Mouse (Mus musculus) lung, adult 2 months (tissue): ENCODE data around the gene Gm10803. TPM values are rescaled to one million over a fixed set of nuclear protein-coding genes. Genes with fewer than 3 reads are reported as not detected.

ENCODE experiments used
- DNase-seq: peaks from one replicate; pipeline ENCODE4 v3.0.0; 2022
- H3K4me1 ChIP-seq: fragments of 200-500 bp; 2 replicates; pipeline ENCODE4 v1.6.1; 2011; ENCODE audit warnings: low read length; ENCODE audit not compliant: control insufficient read depth, insufficient read depth
- H3K4me3 ChIP-seq: fragments of 200-500 bp; replicated peaks from 2 replicates; pipeline ENCODE3; 2011; ENCODE audit warnings: low read depth, mild to moderate bottlenecking, control low read depth, low read length; ENCODE audit errors: extremely low read depth
- CTCF ChIP-seq: fragments of 200-500 bp; IDR thresholded peaks from 2 replicates; pipeline ENCODE4 v1.5.1; 2011; ENCODE audit warnings: mild to moderate bottlenecking, low read length, control low read depth; ENCODE audit not compliant: insufficient read depth
- POLR2A ChIP-seq: fragments of 200-500 bp; IDR thresholded peaks from 2 replicates; pipeline ENCODE4 v1.6.1; 2011; ENCODE audit warnings: low read depth, mild to moderate bottlenecking, control low read depth, low read length, borderline replicate concordance; ENCODE audit errors: extremely low read depth
- whole genome bisulfite sequencing: fragments of 180-500 bp; shearing (Covaris S2); methylation state at CpG from one replicate; pipeline ENCODE4 v1.1.7; 2018; 5-methylcytosine and 5-hydroxymethylcytosine counted together
- polyA plus RNA-seq: library from polyadenylated mRNA; depleted of rRNA; stranded (reverse); fragments of >200 nt; gene quantifications from 2 replicates; pipeline ENCODE4 v1.2.3, GENCODE M21; 2012; rRNA removed

Gm10803 gene
- polyA plus RNA-seq, 1 experiment = not detected

DNA sequence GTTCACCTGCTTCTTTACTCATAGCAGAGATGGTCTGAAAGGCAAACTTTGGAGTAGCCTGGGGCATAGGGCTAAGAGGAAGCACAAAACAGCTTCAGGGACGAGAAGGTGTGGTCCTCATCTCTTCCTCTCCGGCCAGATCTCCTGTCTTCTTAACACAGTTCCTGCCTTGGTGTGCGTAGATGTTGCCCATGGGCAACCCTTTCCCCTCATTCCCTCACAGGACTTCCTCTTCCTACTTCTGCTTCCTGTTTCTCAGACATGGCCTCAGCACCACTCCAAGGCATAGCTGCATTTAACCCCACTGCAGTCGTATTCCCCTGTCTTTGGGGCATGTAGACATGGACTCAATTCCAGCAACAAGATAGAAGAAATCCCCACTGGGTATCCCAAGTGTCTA lies 29.5 kb downstream of the Gm10803 start:
- DNase-seq = no peak
- WGBS = 36% methylated on average over 4 of the region's 4 CpGs

DNA sequence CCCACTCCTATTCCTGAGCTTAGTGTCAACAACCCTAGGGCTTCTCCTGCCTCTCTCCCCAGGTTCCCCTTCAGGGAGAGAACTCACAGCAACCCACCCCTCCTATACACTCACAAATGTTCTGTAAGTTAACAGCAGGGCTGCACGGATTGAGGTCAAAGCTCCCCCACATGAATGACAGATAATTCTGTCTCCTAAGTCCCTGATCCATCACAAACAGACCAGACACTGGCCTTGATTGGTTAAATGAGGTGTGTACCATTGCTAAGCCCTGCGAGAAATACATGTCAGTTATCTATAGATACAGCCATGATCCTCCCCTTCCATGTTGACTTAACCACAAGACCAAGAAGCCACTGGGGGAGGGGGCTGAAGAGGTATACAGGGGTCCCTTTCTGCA lies 31.3 kb downstream of the Gm10803 start:
- Histone ChIP-seq H3K4me3 (no peak overlapping the region), H3K4me1 (no peaks in the 10 kb centered on the region)
- no peak for TF ChIP-seq CTCF
- no peak for TF ChIP-seq POLR2A
- 59% methylated on average over 2 of the region's 2 CpGs for WGBS
- DNase-seq = no peak

More for the DNA sequence above, 29.5 kb downstream of the Gm10803 start:
- TF ChIP-seq CTCF (no peak), POLR2A (no peak)
- H3K4me1 ChIP-seq = no peaks in the 10 kb centered on the region
- no peak overlapping the region for H3K4me3 ChIP-seq

DNA sequence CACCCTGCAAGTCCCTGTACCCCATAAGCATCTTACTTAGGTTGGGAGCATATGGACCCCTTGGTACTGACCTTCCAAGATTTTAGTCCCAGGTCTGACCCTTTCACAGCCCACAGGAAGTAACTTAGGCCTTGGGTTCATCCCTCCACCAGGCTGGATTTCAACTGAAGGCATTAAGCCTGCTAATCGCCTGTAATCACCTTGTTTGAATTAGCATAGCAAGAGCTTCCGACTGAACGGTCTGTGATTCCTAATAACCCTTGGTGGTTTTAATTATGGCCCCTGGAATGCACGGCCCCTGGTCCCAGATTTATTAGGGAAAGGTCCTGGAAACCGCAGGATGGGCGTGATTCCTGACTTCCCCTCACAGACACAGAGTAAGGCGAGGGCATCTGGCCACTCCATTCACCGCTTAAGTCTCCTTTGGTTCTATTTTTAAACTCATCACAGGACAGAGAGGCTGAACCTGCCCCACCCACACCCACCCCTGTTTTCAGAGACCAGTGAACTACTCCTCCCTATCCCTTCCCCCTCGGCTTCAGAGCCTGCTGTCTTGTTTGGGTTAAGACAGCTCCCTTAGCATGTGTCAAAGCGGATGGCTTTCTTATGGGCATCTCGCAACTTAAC lies 31.9 kb downstream of the Gm10803 start:
- no peak for TF ChIP-seq CTCF
- no peak for TF ChIP-seq POLR2A
- no peaks in the 10 kb centered on the region for H3K4me1 ChIP-seq
- 55% methylated on average over 11 of the region's 11 CpGs for WGBS
- no peak overlapping the region for H3K4me3 ChIP-seq
- no peak for DNase-seq

DNA sequence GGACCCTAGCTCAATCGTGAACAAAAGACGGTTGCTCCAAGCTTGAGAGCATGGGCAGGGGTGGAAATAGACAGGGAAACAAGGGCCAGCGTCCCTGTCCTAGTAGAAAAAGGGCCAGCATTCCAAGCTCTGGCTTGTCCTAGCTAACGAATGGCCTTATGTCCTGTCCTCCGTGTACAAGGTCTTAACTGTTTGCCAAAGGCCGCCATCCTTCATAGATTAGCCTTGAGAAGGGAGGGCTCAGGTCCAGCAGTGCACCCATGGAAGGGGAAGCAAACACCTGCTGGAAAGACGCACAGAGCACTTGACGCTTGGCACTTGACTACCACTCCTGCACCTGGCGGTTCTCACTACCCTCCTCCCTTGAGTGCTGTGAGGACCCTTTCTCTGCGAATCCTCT lies 32.8 kb downstream of the Gm10803 start:
- H3K4me3 ChIP-seq = no peak overlapping the region
- no peaks in the 10 kb centered on the region for H3K4me1 ChIP-seq
- no peak for DNase-seq
- TF ChIP-seq CTCF (no peak), POLR2A (no peak)
- WGBS = 58% methylated on average over 10 of the region's 10 CpGs

DNA sequence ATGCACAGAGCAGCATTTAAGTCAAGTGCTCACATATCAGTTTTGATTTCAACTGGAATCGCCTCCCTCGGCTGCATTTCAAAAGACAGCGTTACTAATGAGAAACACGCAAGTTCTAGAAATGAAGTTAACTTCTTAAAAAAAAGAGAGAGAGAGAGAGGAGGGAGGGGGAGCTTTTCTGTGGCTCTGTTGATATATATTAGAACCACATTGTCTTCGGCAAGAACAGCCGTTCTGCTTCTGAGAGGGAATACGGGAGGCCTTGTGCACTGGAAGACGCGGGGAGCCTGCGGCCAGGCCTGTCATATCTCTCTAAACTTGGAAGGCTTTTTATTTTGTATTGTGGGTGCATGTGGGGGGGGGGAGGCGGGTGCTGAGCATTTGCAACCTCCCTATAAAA lies 36.8 kb downstream of the Gm10803 start:
- WGBS = 78% methylated on average over 11 of the region's 11 CpGs
- no peak for DNase-seq
- Histone ChIP-seq H3K4me3 (no peak overlapping the region), H3K4me1 (no peaks in the 10 kb centered on the region)
- no peak for TF ChIP-seq CTCF

DNA sequence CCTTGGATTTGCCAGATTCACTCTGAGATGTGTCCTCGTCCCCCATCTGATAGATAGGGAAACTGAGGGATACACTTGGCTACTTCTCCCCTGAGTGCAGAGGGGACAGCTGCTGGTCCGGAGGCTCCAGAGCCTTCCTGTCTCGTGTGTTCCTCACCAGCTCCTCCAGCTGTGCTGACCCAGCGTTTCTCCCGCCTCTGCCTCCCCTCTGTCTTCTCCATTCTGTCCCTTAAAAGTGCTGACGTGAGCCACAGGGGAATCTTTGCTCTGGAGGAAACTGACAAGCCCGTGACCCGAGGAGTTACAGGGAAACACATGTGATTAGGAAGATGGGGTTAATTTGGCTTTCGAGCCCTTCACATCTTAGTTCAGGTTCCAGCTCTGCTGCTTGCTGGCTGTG lies 39.4 kb downstream of the Gm10803 start:
- DNase-seq = no peak
- Histone ChIP-seq H3K4me3 (no peak overlapping the region), H3K4me1 (no peaks in the 10 kb centered on the region)
- TF ChIP-seq POLR2A (no peak), CTCF (no peak)
- 41% methylated on average over 9 of the region's 9 CpGs for WGBS

DNA sequence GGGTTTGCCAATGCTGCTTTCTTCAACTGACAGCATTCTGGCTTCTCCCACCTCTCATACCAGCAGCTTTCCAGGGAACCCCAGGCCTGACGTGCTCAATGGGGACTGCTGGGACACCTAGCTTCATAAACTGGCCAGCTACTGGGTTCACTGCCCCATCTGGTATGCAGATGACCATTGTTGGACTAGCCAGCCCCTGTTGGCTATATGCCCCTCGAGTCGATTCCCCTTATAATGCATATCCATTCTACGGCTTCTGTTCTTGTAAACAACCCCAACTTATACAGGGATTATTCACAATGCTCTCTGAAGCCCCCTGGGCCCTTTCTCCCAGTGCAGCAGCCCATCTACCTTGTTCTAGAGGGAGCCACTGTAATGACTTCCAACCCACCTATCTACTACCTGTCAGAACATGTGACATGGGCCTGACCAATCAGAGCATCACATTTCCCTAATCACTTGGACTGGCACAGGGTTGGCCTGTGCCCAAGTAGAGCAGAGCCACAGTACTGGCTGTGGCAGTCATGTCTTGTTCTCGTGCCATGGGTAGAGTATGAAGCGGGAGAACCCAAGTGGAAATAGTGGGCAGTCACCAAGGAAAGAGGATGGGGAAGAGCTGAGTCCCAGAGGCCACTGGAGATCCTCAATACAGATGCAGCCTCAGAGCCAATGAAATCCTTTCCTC lies 44.4 kb downstream of the Gm10803 start:
- DNase-seq = no peak
- 84% methylated on average over 6 of the region's 6 CpGs for WGBS
- no peak for TF ChIP-seq CTCF
- TF ChIP-seq POLR2A = no peak
- Histone ChIP-seq H3K4me1 (no peaks in the 10 kb centered on the region), H3K4me3 (no peak overlapping the region)

DNA sequence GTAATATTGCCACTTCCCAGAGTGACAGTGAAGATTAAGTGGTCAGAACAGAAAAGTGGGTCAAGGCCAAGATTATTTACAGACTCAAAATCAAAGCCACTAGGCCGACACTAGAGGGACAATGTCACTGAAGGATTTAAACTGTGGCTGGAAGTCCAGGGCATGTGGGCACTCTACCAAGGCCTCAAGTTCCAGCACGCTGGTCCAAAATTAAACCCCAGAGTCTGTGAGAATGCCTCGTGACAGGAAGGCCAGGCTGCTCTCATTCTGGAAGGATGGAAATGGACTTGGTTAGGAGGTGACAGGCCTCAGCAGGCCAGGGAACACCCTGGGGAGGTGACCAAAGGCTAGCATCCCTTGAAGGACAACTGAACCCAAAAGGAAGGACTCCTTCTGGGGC lies 48.4 kb downstream of the Gm10803 start:
- WGBS = 56% methylated on average over 3 of the region's 3 CpGs
- DNase-seq = no peak
- TF ChIP-seq CTCF = no peak
- no peak for TF ChIP-seq POLR2A
- Histone ChIP-seq H3K4me1 (no peaks in the 10 kb centered on the region), H3K4me3 (no peak overlapping the region)

DNA sequence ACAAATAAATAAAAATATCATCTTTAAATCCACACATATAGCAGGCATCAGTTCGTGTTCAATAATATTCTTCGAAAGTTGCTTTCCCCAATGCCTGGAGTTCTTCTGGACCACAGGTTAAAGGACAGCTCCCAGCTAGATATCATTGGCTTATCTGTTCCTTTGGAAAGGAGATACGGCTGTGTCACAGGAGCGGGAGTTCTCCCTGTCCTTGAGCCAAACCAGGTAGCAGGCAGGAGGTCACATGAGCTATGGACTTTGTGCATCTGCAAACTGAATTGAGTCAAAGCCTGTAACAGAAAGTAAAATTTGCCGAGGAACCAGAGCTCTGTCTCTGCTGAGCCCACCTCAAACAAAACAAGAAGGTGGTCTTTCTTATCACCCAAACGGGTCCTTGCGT lies 52.7 kb downstream of the Gm10803 start:
- TF ChIP-seq POLR2A = no peak
- TF ChIP-seq CTCF = no peak
- 81% methylated on average over 7 of the region's 7 CpGs for WGBS

More for the DNA sequence above, 52.7 kb downstream of the Gm10803 start:
- no peak for DNase-seq
- Histone ChIP-seq H3K4me3 (no peak overlapping the region), H3K4me1 (no peaks in the 10 kb centered on the region)

Other genes with a start within 250 kb of the Gm10803 start
- 158 and 172 TPM in 2 replicates for gene Tspan18, start 226.1 kb upstream of the Gm10803 start, polyA plus RNA-seq
- gene Cd82, start 97.4 kb upstream of the Gm10803 start, polyA plus RNA-seq = 170 and 176 TPM in 2 replicates
- 0.24 and 0.47 TPM in 2 replicates for gene Alx4, start 81.8 kb downstream of the Gm10803 start, polyA plus RNA-seq